Mouse (Mus musculus) hindbrain, embryonic 10.5 days (tissue): ENCODE measurements around the gene Borcs7. TPM values are rescaled to one million over a fixed set of nuclear protein-coding genes. Genes with fewer than 3 reads are reported as not detected.
"Not testable (repeated sequence)": the region's sequence is repeated elsewhere in the genome, so short reads cannot be mapped to it uniquely, and the experiment has no call there.

Experiments used
- DNase-seq: peaks from one replicate; pipeline ENCODE4 v3.0.0-alpha.2; 2017; ENCODE audit warnings: low spot score
- H3K27ac ChIP-seq: fragments of 300-500 bp; sonication (generic); 2 replicates; pipeline ENCODE4 v1.5.1; 2016; ENCODE audit warnings: mild to moderate bottlenecking, moderate library complexity
- H3K27me3 ChIP-seq: fragments of 300-500 bp; sonication (generic); 2 replicates; pipeline ENCODE4 v1.6.1; 2016; ENCODE audit warnings: mild to moderate bottlenecking; ENCODE audit not compliant: poor library complexity, insufficient read depth, severe bottlenecking
- H3K36me3 ChIP-seq: fragments of 300-500 bp; sonication (generic); 2 replicates; pipeline ENCODE4 v1.6.1; 2016; ENCODE audit warnings: mild to moderate bottlenecking, moderate library complexity
- H3K4me1 ChIP-seq: fragments of 300-500 bp; sonication (generic); replicated peaks from 2 replicates; pipeline ENCODE4 v1.6.1; 2016; ENCODE audit warnings: mild to moderate bottlenecking
- H3K4me3 ChIP-seq: fragments of 300-500 bp; sonication (generic); 2 replicates; pipeline ENCODE4 v1.5.1; 2016; ENCODE audit warnings: mild to moderate bottlenecking, moderate library complexity
- H3K9me3 ChIP-seq: fragments of 300-500 bp; sonication (generic); 2 replicates; pipeline ENCODE4 v1.6.1; 2016; ENCODE audit warnings: mild to moderate bottlenecking, moderate library complexity
- WGBS: fragments of 180-500 bp; shearing (Covaris S2); methylation state at CpG from one replicate; pipeline ENCODE4 v1.1.7; 2016; 5-methylcytosine and 5-hydroxymethylcytosine counted together
- polyA plus RNA-seq: library from polyadenylated mRNA; unstranded; fragments of >200 nt; fragmentation: Nextera tagmentation; extraction: Ambion mirVana; gene quantifications from 2 replicates; pipeline ENCODE4 v1.2.1, GENCODE M21; 2016

The Borcs7 gene
- polyA plus RNA-seq, 1 experiment from 2014 or later: 15.7 TPM

DNA sequence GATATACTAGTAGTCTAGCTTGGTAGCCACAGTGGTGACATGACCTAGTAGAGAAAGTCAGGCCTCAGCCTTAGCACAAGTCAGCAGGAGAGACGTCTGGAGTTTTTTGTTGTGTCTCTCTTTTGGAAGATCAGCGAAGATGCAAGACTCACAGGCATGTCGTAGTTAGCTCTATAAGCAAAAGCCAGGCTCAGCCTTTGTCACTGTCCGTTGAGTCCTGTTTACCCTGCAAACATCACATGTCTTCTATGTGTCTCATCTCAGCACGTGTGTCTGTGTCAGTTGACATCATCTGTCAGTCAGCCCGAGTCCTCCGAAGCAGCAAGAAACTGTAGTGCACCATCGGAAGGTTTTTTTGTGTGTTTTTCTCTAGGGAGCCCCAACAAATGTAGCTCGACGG is 41.6 kb downstream of the Borcs7 start:
- Histone ChIP-seq H3K4me1 (peaks cover 19% of the 10 kb centered on the region), H3K9me3 (no peaks in the 10 kb centered on the region), H3K27ac (no peak overlapping the region), H3K27me3 (no peaks in the 10 kb centered on the region), H3K4me3 (no peak overlapping the region), H3K36me3 (peaks cover 12% of the 10 kb centered on the region)
- 87% methylated on average over 10 of the region's 10 CpGs for WGBS
- no peak for DNase-seq

DNA sequence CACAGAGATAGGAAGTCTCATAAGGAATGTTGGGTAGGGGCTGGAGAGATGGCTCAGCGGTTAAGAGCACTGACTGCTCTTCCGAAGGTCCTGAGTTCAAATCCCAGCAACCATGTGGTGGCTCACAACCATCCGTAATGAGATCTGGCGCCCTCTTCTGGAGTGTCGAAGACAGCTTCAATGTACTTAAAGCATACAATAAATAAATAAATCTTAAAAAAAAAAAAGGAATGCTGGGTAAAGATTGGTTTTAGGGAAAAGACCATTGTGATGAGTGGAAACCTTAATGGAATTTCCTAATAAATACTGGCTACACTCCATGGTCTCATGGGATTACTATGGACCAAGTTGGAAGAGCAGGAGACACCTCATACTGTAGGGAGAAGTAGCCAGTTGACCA is 43.0 kb downstream of the Borcs7 start:
- not testable (repeated sequence) for H3K27me3 ChIP-seq, H3K4me1 ChIP-seq, H3K27ac ChIP-seq, H3K9me3 ChIP-seq, H3K4me3 ChIP-seq, DNase-seq, H3K36me3 ChIP-seq
- WGBS: 94% methylated on average over 5 of the region's 5 CpGs

DNA sequence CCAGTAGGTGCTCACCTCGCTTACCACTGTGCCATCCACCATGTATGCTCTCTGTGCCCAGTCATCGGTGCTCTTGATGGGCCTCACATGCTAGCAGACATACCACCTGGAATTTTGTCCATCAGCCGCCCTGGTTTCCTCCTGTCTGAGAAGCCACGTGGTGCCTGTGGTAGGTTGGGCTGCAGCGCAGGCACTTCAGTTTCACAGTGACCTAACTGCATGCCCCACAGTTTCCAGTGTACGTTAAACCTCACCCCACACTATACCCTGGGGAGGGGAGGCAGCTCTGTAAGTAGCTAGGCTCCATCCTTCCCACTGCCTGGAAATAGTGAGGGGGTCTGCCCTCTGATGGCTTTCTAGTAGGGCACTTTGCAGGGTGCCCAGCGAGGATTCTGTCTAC is 43.9 kb downstream of the Borcs7 start:
- Histone ChIP-seq H3K27me3 (no peaks in the 10 kb centered on the region), H3K27ac (no peak overlapping the region), H3K4me1 (no peaks in the 10 kb centered on the region), H3K9me3 (no peaks in the 10 kb centered on the region), H3K4me3 (no peak overlapping the region), H3K36me3 (peaks cover 14% of the 10 kb centered on the region)
- 89% methylated on average over 7 of the region's 7 CpGs for WGBS
- DNase-seq: no peak

DNA sequence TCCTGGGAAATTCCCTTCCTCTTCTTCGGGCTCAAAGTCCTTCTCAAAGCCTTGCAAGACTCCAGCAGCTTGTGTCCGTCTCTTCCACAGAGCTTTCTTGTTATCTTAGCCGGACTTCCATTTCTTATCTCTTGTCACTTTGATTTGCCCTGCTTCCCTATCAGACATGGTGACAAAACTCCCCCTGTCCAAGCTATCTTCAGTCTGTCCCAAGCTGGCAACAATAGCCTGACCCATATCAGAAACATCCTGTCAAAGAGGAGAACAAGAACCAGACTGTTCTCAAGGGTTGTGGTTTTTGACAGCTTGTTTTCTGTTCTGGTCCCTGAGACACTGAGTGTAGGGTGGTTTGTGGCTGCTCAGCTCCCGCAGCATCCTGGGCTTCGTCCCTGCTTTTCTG is 45.5 kb downstream of the Borcs7 start:
- Histone ChIP-seq H3K36me3 (peaks cover 19% of the 10 kb centered on the region), H3K4me3 (no peak overlapping the region), H3K9me3 (no peaks in the 10 kb centered on the region), H3K27ac (no peak overlapping the region), H3K27me3 (no peaks in the 10 kb centered on the region), H3K4me1 (no peaks in the 10 kb centered on the region)
- DNase-seq: no peak
- WGBS: 74% methylated on average over 5 of the region's 5 CpGs

DNA sequence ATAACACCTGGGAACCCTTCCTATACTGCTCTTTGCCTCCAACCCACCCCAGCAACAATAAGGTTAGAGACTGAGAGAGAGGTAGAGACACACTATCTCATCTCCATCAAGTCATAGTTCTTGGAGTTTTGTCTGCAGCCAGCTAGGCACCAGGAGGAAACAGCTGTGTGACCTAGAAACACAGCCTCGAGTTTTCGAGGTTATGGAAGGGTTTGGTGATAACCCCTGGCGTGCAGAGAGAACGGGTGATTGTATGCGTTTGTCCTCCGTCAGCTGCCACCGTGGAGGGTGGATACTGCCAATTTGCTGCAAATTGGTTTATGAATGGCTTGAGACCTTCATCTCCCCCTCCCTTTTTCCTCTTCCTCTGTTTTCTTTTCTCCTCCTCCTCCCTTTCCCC is 47.4 kb downstream of the Borcs7 start:
- H3K36me3 ChIP-seq: peaks cover 19% of the 10 kb centered on the region
- no peaks in the 10 kb centered on the region for H3K27me3 ChIP-seq
- 87% methylated on average over 7 of the region's 7 CpGs for WGBS
- no peak overlapping the region for H3K4me3 ChIP-seq
- no peak for DNase-seq
- H3K9me3 ChIP-seq: no peaks in the 10 kb centered on the region
- H3K4me1 ChIP-seq: no peaks in the 10 kb centered on the region
- no peak overlapping the region for H3K27ac ChIP-seq

DNA sequence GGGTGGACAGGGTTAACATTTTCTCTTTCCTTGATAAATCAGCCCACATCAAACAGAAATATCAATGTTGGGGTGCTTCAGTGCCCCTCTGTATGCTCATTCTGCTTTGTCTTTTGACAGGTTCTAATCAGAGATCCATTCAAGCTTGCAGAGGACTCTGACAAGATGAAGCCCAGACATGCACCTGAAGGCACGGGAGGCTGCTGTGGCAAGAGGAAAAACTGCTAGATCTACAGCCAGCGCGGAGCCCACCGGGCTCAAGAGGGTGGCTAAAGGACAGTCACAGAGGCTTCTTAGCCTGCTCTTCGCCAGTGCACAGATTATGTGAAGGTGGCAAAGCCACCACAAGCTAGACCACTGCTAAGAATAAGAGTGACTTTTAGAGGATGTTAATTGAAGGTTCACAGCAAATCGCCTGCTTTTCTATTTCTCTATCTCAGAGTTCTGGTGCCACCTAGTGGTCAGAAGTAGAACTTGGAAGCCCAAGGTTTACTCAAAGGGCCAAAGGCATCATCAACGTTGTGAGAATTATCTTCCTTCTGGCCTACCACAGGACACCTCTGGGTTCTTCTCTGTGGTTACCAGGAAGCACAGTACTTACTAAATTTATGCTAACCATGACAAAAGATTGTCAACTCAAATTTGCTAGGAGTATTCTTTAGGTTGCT is 50.8 kb downstream of the Borcs7 start:
- WGBS: 53% methylated on average over 7 of the region's 7 CpGs
- DNase-seq: peak; percentile 57
- no peaks in the 10 kb centered on the region for H3K9me3 ChIP-seq
- H3K27me3 ChIP-seq: no peaks in the 10 kb centered on the region
- H3K4me3 ChIP-seq: no peak overlapping the region
- H3K4me1 ChIP-seq: no peaks in the 10 kb centered on the region
- peaks cover 10% of the 10 kb centered on the region; the same call in 1 of the 2 replicates for H3K36me3 ChIP-seq
- no peak overlapping the region for H3K27ac ChIP-seq

DNA sequence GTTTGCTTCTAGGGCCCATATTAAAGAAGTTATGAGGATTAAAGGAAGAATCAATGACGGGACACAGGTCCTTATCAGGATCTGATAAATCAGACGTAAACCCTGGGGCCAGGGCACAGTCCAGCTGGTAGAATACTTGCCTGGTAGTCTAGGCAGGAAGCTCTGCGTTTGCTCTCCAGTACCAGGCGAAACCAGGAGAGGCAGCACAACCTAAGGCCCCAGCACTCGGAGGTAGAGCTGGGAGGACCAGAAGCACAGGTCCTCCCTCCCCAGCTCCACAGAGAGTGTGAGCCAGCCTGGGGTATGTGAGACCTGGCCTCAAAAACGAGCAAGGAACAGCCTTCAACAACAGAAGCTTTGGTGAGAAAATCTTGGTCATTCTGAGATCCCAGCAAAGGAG is 51.9 kb downstream of the Borcs7 start:
- no peaks in the 10 kb centered on the region for H3K9me3 ChIP-seq
- no peaks in the 10 kb centered on the region for H3K27me3 ChIP-seq
- 0 out of 2 replicates have a peak overlapping the region, but pooled peaks have one; percentile 6 for H3K27ac ChIP-seq
- no peak overlapping the region for H3K4me3 ChIP-seq
- peaks cover 10% of the 10 kb centered on the region; the same call in 1 of the 2 replicates for H3K36me3 ChIP-seq
- 45% methylated on average over 6 of the region's 6 CpGs for WGBS
- DNase-seq: no peak
- H3K4me1 ChIP-seq: no peaks in the 10 kb centered on the region

DNA sequence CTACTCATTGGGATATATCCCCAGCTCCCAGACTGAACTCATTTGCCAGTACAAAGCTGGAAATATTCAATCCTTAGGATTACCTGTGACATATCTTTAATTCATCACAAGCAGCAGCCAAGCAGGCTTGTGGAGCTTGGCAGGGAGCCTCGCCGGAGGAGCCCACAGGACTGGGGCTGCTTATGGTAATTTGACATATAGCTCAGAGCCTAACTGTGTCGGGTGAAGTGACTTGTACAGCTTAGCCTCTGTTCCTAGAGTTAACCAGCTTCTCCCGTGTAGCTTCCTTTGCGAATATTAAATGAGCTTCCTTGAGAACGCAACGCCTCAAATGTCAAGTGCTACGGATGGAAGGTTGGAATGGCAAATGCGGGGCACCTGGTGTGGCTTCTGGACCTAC is 55.0 kb downstream of the Borcs7 start:
- Histone ChIP-seq H3K9me3 (no peaks in the 10 kb centered on the region), H3K27ac (no peak overlapping the region), H3K4me1 (no peaks in the 10 kb centered on the region), H3K27me3 (no peaks in the 10 kb centered on the region), H3K4me3 (no peak overlapping the region), H3K36me3 (no peaks in the 10 kb centered on the region)
- WGBS: 78% methylated on average over 9 of the region's 9 CpGs
- no peak for DNase-seq

DNA sequence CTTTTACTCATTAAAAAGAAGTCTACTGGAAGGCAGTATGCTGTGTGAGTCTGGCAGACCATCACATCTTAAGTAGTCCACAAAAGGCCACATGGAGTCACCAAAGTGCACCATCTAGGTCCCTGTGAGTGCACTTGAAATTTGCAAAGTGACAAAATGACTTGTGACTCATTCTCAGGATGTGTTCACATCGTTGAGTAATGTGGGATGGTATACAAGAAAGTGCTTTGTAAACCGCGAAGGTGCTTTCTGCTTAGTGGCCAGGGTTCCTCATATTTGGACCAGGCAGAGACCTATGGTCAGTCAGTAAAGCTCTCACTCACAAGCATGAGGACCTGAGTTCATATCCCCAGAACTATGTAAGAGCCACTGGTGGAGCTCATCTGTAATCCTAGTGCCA is 58.1 kb downstream of the Borcs7 start:
- WGBS: 88% methylated on average over 3 of the region's 3 CpGs
- H3K36me3 ChIP-seq: no peaks in the 10 kb centered on the region
- no peak overlapping the region for H3K4me3 ChIP-seq
- H3K27ac ChIP-seq: no peak overlapping the region
- no peaks in the 10 kb centered on the region for H3K27me3 ChIP-seq
- no peak for DNase-seq
- H3K4me1 ChIP-seq: no peaks in the 10 kb centered on the region
- no peaks in the 10 kb centered on the region for H3K9me3 ChIP-seq

DNA sequence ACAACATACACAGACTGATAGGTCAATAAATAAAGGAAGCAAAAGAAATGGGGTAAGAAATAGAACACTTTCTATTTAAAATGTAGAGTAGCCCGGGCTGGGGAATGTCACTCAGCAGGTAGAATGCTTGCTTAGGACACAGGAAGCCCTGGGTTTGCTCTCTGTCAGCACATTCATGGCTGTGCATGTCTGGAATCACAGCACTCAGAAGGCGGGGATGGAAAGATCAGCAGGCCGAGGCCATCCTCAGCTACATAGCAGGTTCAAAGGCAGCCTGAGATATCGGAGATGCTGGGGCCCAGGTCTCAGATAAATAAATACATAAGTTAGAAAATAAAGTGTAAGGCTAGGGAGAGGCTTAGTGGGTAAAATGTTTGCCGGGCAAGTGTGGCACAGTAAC is 62.5 kb downstream of the Borcs7 start:
- no peak overlapping the region for H3K27ac ChIP-seq
- no peaks in the 10 kb centered on the region for H3K36me3 ChIP-seq
- 87% methylated on average over 5 of the region's 5 CpGs for WGBS
- H3K4me1 ChIP-seq: no peaks in the 10 kb centered on the region
- no peak overlapping the region for H3K4me3 ChIP-seq
- H3K27me3 ChIP-seq: no peaks in the 10 kb centered on the region
- H3K9me3 ChIP-seq: no peaks in the 10 kb centered on the region
- DNase-seq: no peak

Other genes with a start within 250 kb of the Borcs7 start
- 26.5 and 30.0 TPM in 2 replicates for gene Trim8, start 188.2 kb upstream of the Borcs7 start, polyA plus RNA-seq
- gene Arl3, start 116.7 kb upstream of the Borcs7 start, polyA plus RNA-seq: 203 and 209 TPM in 2 replicates
- 12.9 and 17.9 TPM in 2 replicates for gene Sfxn2, start 116.5 kb upstream of the Borcs7 start, polyA plus RNA-seq
- gene Wbp1l, start 90.8 kb upstream of the Borcs7 start, polyA plus RNA-seq: 48.2 and 54.4 TPM in 2 replicates
- not detected in 2 replicates for gene Cyp17a1, start 16.7 kb upstream of the Borcs7 start, polyA plus RNA-seq
- gene As3mt, start 17.6 kb downstream of the Borcs7 start, polyA plus RNA-seq: 27.3 and 30.3 TPM in 2 replicates
- 2.7 and 4.0 TPM in 2 replicates for gene Cnnm2, start 71.7 kb downstream of the Borcs7 start, polyA plus RNA-seq